Mouse (Mus musculus) liver, embryonic 15.5 days (tissue): ENCODE results near the gene Zfp553. TPM values are rescaled to one million over a fixed set of nuclear protein-coding genes. Genes with fewer than 3 reads are reported as not detected.

Experiments
- ATAC-seq: fragments of 200-750 bp; cut with Nextera tagmentation; 2 replicates; pipeline ENCODE4 v1.8.0; 2017; ENCODE audit warnings: moderate number of reproducible peaks, mild to moderate bottlenecking, moderate library complexity; ENCODE audit not compliant: insufficient read depth
- H3K27ac ChIP-seq: fragments of 300-500 bp; sonication (generic); replicated peaks from 2 replicates; pipeline ENCODE4 v1.5.1; 2015; ENCODE audit warnings: mild to moderate bottlenecking, inconsistent platforms
- H3K27me3 ChIP-seq: fragments of 300-500 bp; sonication (generic); 2 replicates; pipeline ENCODE4 v1.6.1; 2015; ENCODE audit warnings: mild to moderate bottlenecking, inconsistent platforms
- H3K36me3 ChIP-seq: fragments of 300-500 bp; sonication (generic); replicated peaks from 2 replicates; pipeline ENCODE4 v1.6.1; 2015; ENCODE audit warnings: moderate library complexity, mild to moderate bottlenecking, inconsistent platforms
- H3K4me1 ChIP-seq: fragments of 300-500 bp; sonication (generic); replicated peaks from 2 replicates; pipeline ENCODE4 v1.6.1; 2015; ENCODE audit warnings: inconsistent platforms
- H3K4me2 ChIP-seq: fragments of 300-500 bp; sonication (generic); 2 replicates; pipeline ENCODE4 v1.6.1; 2015; ENCODE audit warnings: moderate library complexity, mild to moderate bottlenecking, inconsistent platforms
- H3K4me3 ChIP-seq: fragments of 300-500 bp; sonication (generic); replicated peaks from 2 replicates; pipeline ENCODE4 v1.5.1; 2015; ENCODE audit warnings: mild to moderate bottlenecking, inconsistent platforms
- H3K9ac ChIP-seq: fragments of 300-500 bp; sonication (generic); 2 replicates; pipeline ENCODE4 v1.6.1; 2015; ENCODE audit warnings: moderate library complexity, mild to moderate bottlenecking, inconsistent platforms
- H3K9me3 ChIP-seq: fragments of 300-500 bp; sonication (generic); replicated peaks from 2 replicates; pipeline ENCODE4 v1.6.1; 2016; ENCODE audit warnings: inconsistent platforms
- WGBS: fragments of 180-500 bp; shearing (Covaris S2); methylation state at CpG from one replicate; pipeline ENCODE4 v1.1.7; 2015; ENCODE audit warnings: mixed read lengths; ENCODE audit not compliant: insufficient replicate concordance; 5-methylcytosine and 5-hydroxymethylcytosine counted together
- polyA plus RNA-seq: library from polyadenylated mRNA; unstranded; fragments of >200 nt; fragmentation: Nextera tagmentation; extraction: Ambion mirVana; gene quantifications from 2 replicates; pipeline ENCODE4 v1.2.1, GENCODE M21; 2015

Zfp553 gene
- polyA plus RNA-seq, 1 experiment from 2014 or later = 6.3 TPM

DNA sequence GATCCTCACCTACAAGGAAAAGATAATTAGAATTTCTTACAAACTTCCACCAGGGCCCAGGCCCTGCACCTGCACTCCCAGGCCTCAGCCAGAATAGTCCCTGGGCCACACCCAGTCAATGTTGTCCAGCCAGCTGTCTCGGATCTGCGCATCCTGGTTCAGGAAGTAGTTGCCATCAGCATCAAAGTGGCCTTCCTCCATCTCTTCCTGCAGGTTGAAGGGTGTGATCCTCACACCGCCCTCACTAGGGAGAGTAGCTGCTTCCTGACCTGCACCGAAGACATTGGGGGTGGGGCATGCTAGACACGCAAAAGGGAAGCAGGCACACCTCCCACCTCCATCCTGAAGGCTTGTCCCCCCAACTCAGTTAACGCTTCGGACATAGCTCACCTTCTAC, 38.2 kb upstream of the Zfp553 start:
- peaks cover 67% of the 10 kb centered on the region for H3K36me3 ChIP-seq
- 46% methylated on average over 7 of the region's 7 CpGs for WGBS
- 0 out of 2 replicates have a peak overlapping the region, but pooled peaks have one; percentile 91 for H3K27ac ChIP-seq
- peak overlapping the region; percentile 77 for H3K4me3 ChIP-seq
- H3K9ac ChIP-seq = peak overlapping the region; percentile 74; the same call in 1 of the 2 replicates
- no peaks in the 10 kb centered on the region for H3K27me3 ChIP-seq
- peak overlapping the region; percentile 91 for H3K4me2 ChIP-seq
- H3K9me3 ChIP-seq = no peaks in the 10 kb centered on the region
- H3K4me1 ChIP-seq = peaks cover 32% of the 10 kb centered on the region
- ATAC-seq = no peak

DNA sequence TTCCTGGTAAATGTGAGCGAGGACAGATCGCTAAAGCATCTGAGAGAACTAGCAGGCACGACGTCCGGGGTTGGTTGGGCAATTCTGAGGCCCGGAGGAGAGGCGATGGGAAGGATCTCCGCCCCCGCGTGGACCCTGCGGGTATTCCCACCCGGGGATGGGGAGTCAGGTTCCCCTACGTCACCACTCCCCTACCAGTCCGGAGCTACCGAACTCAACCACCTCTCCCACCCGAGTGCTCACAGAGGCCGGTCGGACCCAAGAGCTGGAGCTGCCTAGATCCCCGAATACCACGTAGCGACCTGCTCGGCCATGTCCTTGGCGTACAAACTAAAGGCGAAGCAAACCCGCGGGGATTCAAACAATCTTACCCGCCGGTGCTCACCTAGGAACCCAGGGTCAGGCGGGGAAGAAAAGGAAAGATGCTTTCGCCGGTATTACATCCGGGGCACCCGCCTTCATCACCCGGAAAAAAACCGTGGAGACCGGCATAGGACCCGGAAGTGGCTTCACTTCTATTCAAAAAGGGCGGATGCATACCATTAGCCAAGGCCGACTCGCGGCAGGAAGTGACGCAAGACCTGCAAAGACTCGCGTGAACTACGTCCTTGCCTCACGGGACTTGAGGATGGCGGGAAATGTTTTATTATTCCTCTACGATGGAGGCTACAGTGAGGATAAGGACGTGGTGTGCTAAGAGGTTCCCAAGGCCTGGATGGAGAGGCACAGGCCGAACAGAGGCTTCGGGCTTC, 37.1 kb upstream of the Zfp553 start, which contains the start of gene Cd2bp2:
TSS of gene Cd2bp2 (minus strand) at position 507 of the 752 bp plus-strand sequence.
- Histone ChIP-seq H3K27ac (peak within 1 kb of the TSS; percentile 91), H3K9me3 (no peaks in the 10 kb centered on the region), H3K27me3 (no peaks in the 10 kb centered on the region), H3K4me3 (peak within 1 kb of the TSS; percentile 77), H3K4me2 (peak within 1 kb of the TSS; percentile 91), H3K4me1 (peaks cover 32% of the 10 kb centered on the region), H3K9ac (peak within 1 kb of the TSS; percentile 74), H3K36me3 (peaks cover 78% of the 10 kb centered on the region)
- WGBS = under 1% methylated on average over 51 of the region's 51 CpGs
- peak; percentile 92 for ATAC-seq

DNA sequence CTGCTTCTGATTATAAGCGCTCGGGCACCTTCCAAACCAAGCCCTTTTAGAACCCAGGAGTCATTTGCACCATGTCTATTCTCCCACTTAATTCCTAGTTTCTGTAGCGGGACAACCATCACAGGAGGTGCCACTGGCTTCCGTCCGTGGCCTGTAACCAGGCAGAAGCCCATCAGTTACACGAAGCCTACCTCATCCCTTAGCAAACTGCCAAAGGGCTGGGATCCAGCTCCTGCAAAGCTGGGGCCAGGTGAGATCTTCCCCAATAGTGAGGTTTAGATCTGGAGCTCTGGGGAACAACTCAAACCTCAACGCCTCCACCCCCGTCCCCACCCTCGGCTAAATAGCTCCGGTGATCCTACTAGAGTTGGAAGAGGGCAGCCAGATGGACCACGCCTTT, 36.4 kb upstream of the Zfp553 start:
- WGBS = 50% methylated on average over 11 of the region's 11 CpGs
- no peaks in the 10 kb centered on the region for H3K9me3 ChIP-seq
- peak overlapping the region; percentile 91 for H3K4me2 ChIP-seq
- no peaks in the 10 kb centered on the region for H3K27me3 ChIP-seq
- H3K36me3 ChIP-seq = peaks cover 82% of the 10 kb centered on the region
- peak overlapping the region; percentile 77 for H3K4me3 ChIP-seq
- peak overlapping the region; percentile 74 for H3K9ac ChIP-seq
- ATAC-seq = no peak
- H3K4me1 ChIP-seq = peaks cover 32% of the 10 kb centered on the region
- peak overlapping the region; percentile 91 for H3K27ac ChIP-seq

- ATAC-seq = no peak
- Histone ChIP-seq H3K9me3 (no peaks in the 10 kb centered on the region), H3K27ac (peak overlapping the region; percentile 99), H3K4me2 (peak overlapping the region; percentile 81), H3K4me3 (peak overlapping the region; percentile 96), H3K36me3 (peaks cover 37% of the 10 kb centered on the region), H3K4me1 (peaks cover 60% of the 10 kb centered on the region), H3K9ac (peak overlapping the region; percentile 96), H3K27me3 (no peaks in the 10 kb centered on the region)
- 20% methylated on average over 2 of the region's 2 CpGs for WGBS
Observed at GRCm38 (mm10) chr7:127206606-127207005, 26.3 kb upstream of the Zfp553 start.

- ATAC-seq = no peak
- Histone ChIP-seq H3K4me3 (peak overlapping the region; percentile 96), H3K9ac (peak overlapping the region; percentile 96), H3K27me3 (no peaks in the 10 kb centered on the region), H3K36me3 (peaks cover 27% of the 10 kb centered on the region), H3K27ac (peak overlapping the region; percentile 99), H3K4me2 (peak overlapping the region; percentile 81), H3K4me1 (peaks cover 63% of the 10 kb centered on the region), H3K9me3 (no peaks in the 10 kb centered on the region)
- WGBS = under 1% methylated on average over 53 of the region's 53 CpGs
Observed at GRCm38 (mm10) chr7:127207374-127208294, 25.2 kb upstream of the Zfp553 start.

GRCm38 (mm10) chr7:127208295-127208552, 24.6 kb upstream of the Zfp553 start, which contains the start of gene Tbc1d10b:
Tbc1d10b (minus strand) TSS chr7:127208468.
- peak; percentile 47 for ATAC-seq
- H3K36me3 ChIP-seq = peaks cover 21% of the 10 kb centered on the region
- H3K4me1 ChIP-seq = peaks cover 69% of the 10 kb centered on the region

GRCm38 (mm10) chr7:127208553-127209438, 24.1 kb upstream of the Zfp553 start, which contains the start of gene Mylpf:
Mylpf (plus strand) TSS chr7:127208890.
- peaks cover 15% of the 10 kb centered on the region for H3K36me3 ChIP-seq
- ATAC-seq = peak; percentile 89

More at GRCm38 (mm10) chr7:127208295-127208552, 24.6 kb upstream of the Zfp553 start, which contains the start of gene Tbc1d10b:
- Histone ChIP-seq H3K9me3 (no peaks in the 10 kb centered on the region), H3K4me2 (peak within 1 kb of the TSS; percentile 81), H3K27me3 (no peaks in the 10 kb centered on the region), H3K4me3 (peak within 1 kb of the TSS; percentile 96), H3K27ac (peak within 1 kb of the TSS; percentile 99), H3K9ac (peak within 1 kb of the TSS; percentile 96)
- under 1% methylated on average over 42 of the region's 44 CpGs for WGBS

GRCm38 (mm10) chr7:127209851-127210250, 23.0 kb upstream of the Zfp553 start:
- H3K9ac ChIP-seq = peak overlapping the region; percentile 96
- H3K9me3 ChIP-seq = no peaks in the 10 kb centered on the region
- peak overlapping the region; percentile 96 for H3K4me3 ChIP-seq
- no peaks in the 10 kb centered on the region for H3K27me3 ChIP-seq
- no peak for ATAC-seq
- peaks cover 7% of the 10 kb centered on the region for H3K36me3 ChIP-seq
- H3K4me1 ChIP-seq = peaks cover 69% of the 10 kb centered on the region
- peak overlapping the region; percentile 81 for H3K4me2 ChIP-seq
- WGBS = 71% methylated on average over 5 of the region's 5 CpGs
- H3K27ac ChIP-seq = peak overlapping the region; percentile 99

More at GRCm38 (mm10) chr7:127208553-127209438, 24.1 kb upstream of the Zfp553 start, which contains the start of gene Mylpf:
- Histone ChIP-seq H3K27me3 (no peaks in the 10 kb centered on the region), H3K9me3 (no peaks in the 10 kb centered on the region), H3K4me2 (peak within 1 kb of the TSS; percentile 81), H3K4me3 (peak within 1 kb of the TSS; percentile 96), H3K4me1 (peaks cover 66% of the 10 kb centered on the region), H3K27ac (peak within 1 kb of the TSS; percentile 99), H3K9ac (peak within 1 kb of the TSS; percentile 96)
- under 1% methylated on average over 44 of the region's 44 CpGs for WGBS

DNA sequence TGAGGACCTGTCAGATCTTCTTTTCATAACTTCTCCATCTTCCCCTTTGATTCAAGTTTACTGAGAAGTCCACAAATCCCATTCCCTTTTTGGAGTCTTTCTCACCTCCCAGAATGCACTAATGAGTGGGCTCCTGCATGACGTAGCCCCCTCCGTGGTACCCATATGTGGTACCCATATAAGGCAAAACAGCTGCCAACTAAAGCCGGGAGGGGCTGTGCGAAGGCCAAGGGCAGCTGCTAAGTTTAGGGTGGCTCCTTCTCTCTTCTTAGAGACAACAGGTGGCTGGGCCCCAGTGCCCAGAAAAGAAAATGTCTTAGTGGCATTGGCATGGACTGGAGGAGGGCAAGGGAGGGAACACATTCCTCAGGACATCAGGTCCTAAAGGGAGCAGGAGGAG, 22.6 kb upstream of the Zfp553 start:
- no peak for ATAC-seq
- peaks cover 69% of the 10 kb centered on the region for H3K4me1 ChIP-seq
- H3K27ac ChIP-seq = peak overlapping the region; percentile 99
- H3K4me3 ChIP-seq = peak overlapping the region; percentile 96; the same call in 1 of the 2 replicates
- H3K9me3 ChIP-seq = no peaks in the 10 kb centered on the region
- H3K36me3 ChIP-seq = peaks cover 3% of the 10 kb centered on the region
- 89% methylated on average over 4 of the region's 4 CpGs for WGBS
- peak overlapping the region; percentile 81 for H3K4me2 ChIP-seq
- H3K27me3 ChIP-seq = no peaks in the 10 kb centered on the region
- no peak overlapping the region for H3K9ac ChIP-seq
